Mouse (Mus musculus) limb, embryonic 13.5 days (tissue): ENCODE measurements around the gene Tekt1. TPM values are rescaled to one million over a fixed set of nuclear protein-coding genes. Genes with fewer than 3 reads are reported as not detected.

ENCODE experiments used
- ATAC-seq: fragments of 200-750 bp; cut with Nextera tagmentation; 2 replicates; pipeline ENCODE4 v1.8.0; 2017; ENCODE audit warnings: low read depth, moderate number of reproducible peaks, moderate TSS enrichment; ENCODE audit not compliant: low FRiP score
- H3K27ac ChIP-seq: fragments of 300-500 bp; sonication (generic); 2 replicates; pipeline ENCODE4 v1.5.1; 2015; ENCODE audit warnings: inconsistent platforms, mild to moderate bottlenecking, moderate library complexity
- H3K27me3 ChIP-seq: fragments of 300-500 bp; sonication (generic); 2 replicates; pipeline ENCODE4 v1.6.1; 2015; ENCODE audit warnings: mild to moderate bottlenecking, inconsistent platforms
- H3K36me3 ChIP-seq: fragments of 300-500 bp; sonication (generic); 2 replicates; pipeline ENCODE4 v1.6.1; 2015; ENCODE audit warnings: inconsistent platforms, mild to moderate bottlenecking, moderate library complexity
- H3K4me1 ChIP-seq: fragments of 300-500 bp; sonication (generic); 2 replicates; pipeline ENCODE4 v1.6.1; 2015; ENCODE audit warnings: inconsistent platforms
- H3K4me2 ChIP-seq: fragments of 300-500 bp; sonication (generic); replicated peaks from 2 replicates; pipeline ENCODE4 v1.6.1; 2015; ENCODE audit warnings: inconsistent platforms, mild to moderate bottlenecking, moderate library complexity
- H3K4me3 ChIP-seq: fragments of 300-500 bp; sonication (generic); 2 replicates; pipeline ENCODE4 v1.5.1; 2015; ENCODE audit warnings: moderate library complexity, mild to moderate bottlenecking, inconsistent platforms
- H3K9ac ChIP-seq: fragments of 300-500 bp; sonication (generic); 2 replicates; pipeline ENCODE4 v1.6.1; 2015; ENCODE audit warnings: mild to moderate bottlenecking, inconsistent platforms
- H3K9me3 ChIP-seq: fragments of 300-500 bp; sonication (generic); 2 replicates; pipeline ENCODE4 v1.6.1; 2016; ENCODE audit warnings: inconsistent platforms
- WGBS: fragments of 180-500 bp; shearing (Covaris S2); methylation state at CpG from one replicate; pipeline ENCODE4 v1.1.7; 2015; 5-methylcytosine and 5-hydroxymethylcytosine counted together
- polyA plus RNA-seq: library from polyadenylated mRNA; unstranded; fragments of >200 nt; fragmentation: Nextera tagmentation; extraction: Ambion mirVana; gene quantifications from 2 replicates; pipeline ENCODE4 v1.2.1, GENCODE M21; 2015

Gene Tekt1
- polyA plus RNA-seq, 1 experiment from 2014 or later, result 3.2 TPM

DNA sequence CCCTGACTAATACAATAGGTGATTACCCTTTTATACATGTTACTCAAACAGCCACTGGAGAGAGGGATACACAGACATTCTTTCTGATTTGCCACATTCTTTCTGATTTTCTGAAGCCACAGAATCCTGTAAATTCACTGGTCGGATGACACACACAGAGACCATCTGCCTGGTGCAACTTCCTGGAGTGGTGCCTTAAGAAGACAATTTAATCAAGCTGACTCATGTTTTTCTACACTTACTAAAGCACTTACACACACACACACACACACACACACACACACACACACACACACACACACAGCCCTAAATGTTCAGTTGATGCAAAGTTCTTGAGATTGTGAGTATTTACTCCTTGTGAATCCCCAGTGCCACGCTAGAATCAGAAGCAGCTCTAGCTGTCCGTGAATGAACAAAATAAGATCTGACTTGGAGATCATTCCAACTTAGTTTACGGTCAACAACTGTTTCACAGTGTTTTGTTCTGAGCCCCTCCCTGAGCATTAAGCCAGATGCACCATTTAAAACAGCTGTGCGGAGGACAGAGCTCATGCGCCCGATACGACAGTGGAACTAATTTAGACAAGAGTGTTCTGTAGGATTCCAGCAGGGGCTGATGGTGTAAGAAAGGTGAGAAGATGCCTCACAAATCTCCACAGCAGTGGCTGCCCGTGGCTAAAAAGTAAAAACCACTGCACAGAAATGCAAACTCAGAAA, 29.1 kb downstream of the Tekt1 start:
- WGBS, result 69% methylated on average over 9 of the region's 9 CpGs
- no peak for ATAC-seq
- H3K9ac ChIP-seq, result no peak overlapping the region
- no peaks in the 10 kb centered on the region for H3K9me3 ChIP-seq
- H3K4me3 ChIP-seq, result no peak overlapping the region
- no peaks in the 10 kb centered on the region for H3K36me3 ChIP-seq
- no peaks in the 10 kb centered on the region for H3K4me1 ChIP-seq
- H3K27me3 ChIP-seq, result no peaks in the 10 kb centered on the region
- no peak overlapping the region for H3K4me2 ChIP-seq
- H3K27ac ChIP-seq, result no peak overlapping the region

DNA sequence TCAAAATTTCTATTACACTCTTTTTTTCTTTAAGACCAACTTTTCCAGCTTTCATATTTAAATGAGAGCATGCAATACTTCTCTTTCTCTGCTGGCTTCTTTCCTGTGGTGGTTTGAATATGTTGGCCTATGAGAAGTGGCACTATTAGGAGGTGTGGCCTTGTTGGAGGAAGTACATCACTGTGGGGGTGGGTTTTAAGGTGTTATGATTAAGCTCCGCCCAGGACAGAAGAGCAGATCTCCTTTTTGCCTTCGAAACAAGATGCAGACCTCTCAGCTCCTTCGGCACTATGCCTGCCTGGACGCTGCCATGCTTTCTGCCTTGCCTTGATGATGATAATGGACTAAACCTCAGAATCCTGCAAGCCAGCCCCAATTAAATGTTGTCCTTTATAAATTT, 36.5 kb downstream of the Tekt1 start:
- H3K9ac ChIP-seq, result no peak overlapping the region
- no peak overlapping the region for H3K4me3 ChIP-seq
- no peak overlapping the region for H3K27ac ChIP-seq
- no peak overlapping the region for H3K4me2 ChIP-seq
- H3K9me3 ChIP-seq, result no peaks in the 10 kb centered on the region
- no peaks in the 10 kb centered on the region for H3K27me3 ChIP-seq
- no peaks in the 10 kb centered on the region for H3K4me1 ChIP-seq
- ATAC-seq, result no peak
- no peaks in the 10 kb centered on the region for H3K36me3 ChIP-seq
- 86% methylated on average over 4 of the region's 4 CpGs for WGBS

DNA sequence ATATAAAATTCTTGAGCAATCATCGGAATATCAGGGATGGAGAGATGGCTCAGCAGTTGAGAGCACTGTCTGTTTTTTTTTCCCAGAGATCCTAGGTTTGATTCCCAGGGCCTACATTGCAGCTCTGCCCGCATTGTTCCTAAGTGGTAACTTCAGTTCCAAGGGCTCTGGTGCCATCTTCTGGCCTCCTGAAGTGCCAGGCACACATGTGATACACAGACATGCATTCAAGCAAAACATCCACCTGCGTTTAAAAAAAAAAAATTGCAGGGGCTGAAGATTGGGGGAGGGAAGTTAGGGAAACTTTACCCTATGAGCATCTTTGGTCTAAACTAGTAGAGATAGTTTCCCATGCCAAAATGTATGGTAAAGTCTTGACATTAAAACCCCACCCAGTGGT, 37.8 kb downstream of the Tekt1 start:
- ATAC-seq, result no peak
- WGBS, result 63% methylated on average over 3 of the region's 3 CpGs
- Histone ChIP-seq H3K4me3 (no peak overlapping the region), H3K9ac (no peak overlapping the region), H3K27me3 (no peaks in the 10 kb centered on the region), H3K4me1 (no peaks in the 10 kb centered on the region), H3K9me3 (no peaks in the 10 kb centered on the region), H3K4me2 (no peak overlapping the region), H3K36me3 (no peaks in the 10 kb centered on the region), H3K27ac (no peak overlapping the region)

DNA sequence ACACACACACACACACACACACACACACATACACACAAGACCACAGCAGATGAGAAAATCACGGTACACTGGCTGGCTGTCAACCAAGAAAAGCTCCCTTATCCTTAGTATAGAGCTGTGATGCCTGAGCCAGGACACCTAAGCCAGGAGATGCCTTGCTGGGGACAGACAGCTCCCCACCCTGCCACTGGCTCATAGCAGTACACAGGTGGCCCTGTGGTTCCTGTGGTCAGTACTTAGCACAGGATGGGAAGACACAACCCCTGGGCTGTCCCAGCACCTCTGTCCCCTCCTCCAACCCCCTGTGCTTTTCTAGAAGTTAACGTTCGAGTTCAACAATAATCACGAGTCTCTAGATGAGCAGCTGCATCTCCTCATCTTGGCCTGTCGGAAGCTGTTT, 44.2 kb downstream of the Tekt1 start:
- WGBS, result 79% methylated on average over 5 of the region's 5 CpGs
- ATAC-seq, result no peak

DNA sequence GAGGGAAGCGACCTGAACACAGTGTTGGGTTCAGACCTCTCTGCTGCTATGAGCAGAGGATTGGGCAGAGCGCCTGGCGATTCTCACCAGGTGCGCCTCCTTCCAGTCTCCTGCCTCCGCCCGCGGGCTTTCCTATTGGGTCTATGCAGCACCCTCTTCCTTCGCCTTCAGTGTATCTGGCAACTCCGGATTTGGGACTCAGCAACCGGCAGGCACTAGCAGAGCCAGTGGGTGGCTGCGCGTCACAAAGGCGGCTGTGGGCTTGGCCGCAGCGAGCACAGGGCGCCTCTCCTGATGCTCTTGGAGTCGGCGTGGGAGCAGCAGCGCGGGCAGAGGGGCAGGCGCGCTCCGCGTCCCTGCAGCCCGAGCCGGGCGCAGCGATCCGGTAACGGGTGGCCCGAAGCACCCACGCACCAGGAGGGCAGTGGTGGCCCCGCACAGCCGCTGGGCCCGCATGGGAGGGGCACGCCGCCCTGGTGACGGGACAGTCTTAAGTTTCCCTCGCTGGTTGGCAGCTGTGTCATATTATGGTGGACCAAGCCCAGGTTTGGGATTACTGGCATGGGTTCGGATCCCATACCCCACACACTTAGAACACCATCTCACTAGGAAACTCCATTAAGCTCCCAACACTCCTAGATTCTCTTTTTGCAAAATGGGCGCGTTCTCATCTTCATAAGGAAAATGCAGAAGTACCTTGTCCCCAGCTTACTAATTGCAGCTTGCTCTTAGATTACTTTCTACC, 47.9 kb downstream of the Tekt1 start, which contains the start of gene Fbxo39:
Fbxo39 (plus strand) TSS at position 294 of the 745 bp plus-strand sequence.
- H3K27ac ChIP-seq, result no peak within 1 kb of the TSS
- 8% methylated on average over 42 of the region's 42 CpGs for whole genome bisulfite sequencing
- H3K4me1 ChIP-seq, result peaks cover 4% of the 10 kb centered on the region
- peak within 1 kb of the TSS; percentile 56 for H3K4me2 ChIP-seq
- H3K36me3 ChIP-seq, result no peaks in the 10 kb centered on the region
- H3K4me3 ChIP-seq, result peak within 1 kb of the TSS; percentile 31
- no peaks in the 10 kb centered on the region for H3K9me3 ChIP-seq
- H3K27me3 ChIP-seq, result peaks cover 57% of the 10 kb centered on the region
- no peak for ATAC-seq
- peak within 1 kb of the TSS; percentile 48; the same call in 1 of the 2 replicates for H3K9ac ChIP-seq

More for the DNA sequence above, 44.2 kb downstream of the Tekt1 start:
- Histone ChIP-seq H3K27me3 (peaks cover 48% of the 10 kb centered on the region), H3K27ac (no peak overlapping the region), H3K36me3 (no peaks in the 10 kb centered on the region), H3K9ac (no peak overlapping the region), H3K4me2 (no peak overlapping the region), H3K4me3 (no peak overlapping the region), H3K4me1 (peaks cover 4% of the 10 kb centered on the region), H3K9me3 (no peaks in the 10 kb centered on the region)

DNA sequence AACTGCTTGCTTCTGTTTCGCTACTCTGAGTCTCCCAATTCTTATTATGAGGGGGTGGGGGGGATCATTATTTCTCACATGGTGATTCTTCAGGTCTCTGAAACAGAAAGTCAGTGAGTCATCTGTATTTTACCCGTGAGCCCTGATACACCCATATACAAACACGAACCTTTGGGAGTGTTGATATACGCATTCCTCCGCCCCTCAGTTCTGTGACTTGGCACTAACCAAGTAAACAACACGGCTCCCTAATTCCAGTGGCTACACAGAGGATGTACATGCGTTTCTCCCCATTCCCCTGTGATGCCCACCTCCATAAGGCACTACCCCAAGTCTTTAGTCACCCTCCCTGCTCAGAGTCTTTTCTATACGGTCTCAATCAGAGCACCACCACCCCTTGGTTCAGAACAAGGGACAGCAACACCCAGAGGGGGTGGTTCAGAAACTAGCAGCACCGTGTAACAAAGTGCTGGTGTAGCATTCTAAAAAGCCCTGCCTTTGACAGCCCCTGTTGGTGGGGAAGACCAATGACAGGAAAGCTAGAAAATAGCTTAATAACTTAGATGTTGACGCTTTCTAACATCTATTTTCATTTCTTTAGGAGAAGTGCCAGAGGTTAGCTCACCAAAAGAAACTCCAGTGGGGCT, 50.8 kb downstream of the Tekt1 start:
- ATAC-seq, result no peak
- Histone ChIP-seq H3K27ac (no peak overlapping the region), H3K36me3 (no peaks in the 10 kb centered on the region), H3K4me2 (no peak overlapping the region), H3K27me3 (peaks cover 46% of the 10 kb centered on the region), H3K4me1 (peaks cover 4% of the 10 kb centered on the region), H3K4me3 (no peak overlapping the region), H3K9me3 (no peaks in the 10 kb centered on the region), H3K9ac (no peak overlapping the region)
- 80% methylated on average over 10 of the region's 10 CpGs for WGBS

DNA sequence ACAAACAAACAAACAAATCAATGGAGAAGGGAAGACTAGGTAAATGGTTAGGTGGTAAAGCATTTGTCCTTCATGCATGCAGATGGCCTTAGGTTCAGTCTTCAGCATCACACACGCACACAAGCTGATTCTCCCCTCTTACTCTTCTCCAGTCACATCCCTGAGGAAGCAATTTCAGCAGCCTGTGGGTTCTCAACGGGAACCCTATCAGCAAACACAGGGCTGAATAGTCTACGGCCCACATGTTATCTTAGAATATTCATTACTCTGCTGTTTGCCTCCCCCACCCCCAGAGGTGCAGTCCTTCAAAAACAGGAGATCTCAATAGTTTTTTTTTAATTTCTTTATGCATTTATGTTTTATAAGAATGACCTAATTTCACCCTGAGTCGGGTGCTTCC, 51.8 kb downstream of the Tekt1 start:
- Histone ChIP-seq H3K27ac (no peak overlapping the region), H3K4me2 (no peak overlapping the region), H3K36me3 (no peaks in the 10 kb centered on the region), H3K9me3 (no peaks in the 10 kb centered on the region), H3K4me1 (peaks cover 4% of the 10 kb centered on the region), H3K4me3 (no peak overlapping the region), H3K27me3 (peaks cover 40% of the 10 kb centered on the region), H3K9ac (no peak overlapping the region)
- WGBS, result 81% methylated on average over 4 of the region's 4 CpGs
- no peak for ATAC-seq

DNA sequence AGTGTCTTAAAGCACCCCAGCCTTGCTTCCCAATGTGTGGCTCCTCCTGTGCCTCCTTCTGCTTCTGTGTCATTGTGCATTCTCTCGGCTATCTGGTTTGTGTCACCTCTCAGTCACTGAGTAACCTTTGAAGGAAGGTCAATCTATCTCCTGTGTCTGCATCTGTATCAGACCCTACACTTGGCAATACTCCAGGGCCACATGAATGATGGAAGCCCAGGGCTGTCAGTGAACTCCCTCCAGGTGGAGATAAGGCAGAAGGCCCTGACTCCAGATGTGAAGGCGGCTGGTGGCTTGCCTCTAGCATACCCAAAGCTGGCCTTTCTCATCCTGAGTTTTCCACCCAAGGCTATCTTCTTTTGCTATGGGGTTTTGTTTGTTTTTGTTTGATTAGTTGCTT, 53.3 kb downstream of the Tekt1 start:
- 36% methylated on average over 2 of the region's 2 CpGs for WGBS
- no peak overlapping the region for H3K4me3 ChIP-seq
- H3K27me3 ChIP-seq, result peaks cover 24% of the 10 kb centered on the region
- ATAC-seq, result no peak
- H3K36me3 ChIP-seq, result no peaks in the 10 kb centered on the region
- H3K9me3 ChIP-seq, result no peaks in the 10 kb centered on the region
- H3K4me1 ChIP-seq, result no peaks in the 10 kb centered on the region
- no peak overlapping the region for H3K4me2 ChIP-seq
- no peak overlapping the region for H3K27ac ChIP-seq
- H3K9ac ChIP-seq, result no peak overlapping the region

DNA sequence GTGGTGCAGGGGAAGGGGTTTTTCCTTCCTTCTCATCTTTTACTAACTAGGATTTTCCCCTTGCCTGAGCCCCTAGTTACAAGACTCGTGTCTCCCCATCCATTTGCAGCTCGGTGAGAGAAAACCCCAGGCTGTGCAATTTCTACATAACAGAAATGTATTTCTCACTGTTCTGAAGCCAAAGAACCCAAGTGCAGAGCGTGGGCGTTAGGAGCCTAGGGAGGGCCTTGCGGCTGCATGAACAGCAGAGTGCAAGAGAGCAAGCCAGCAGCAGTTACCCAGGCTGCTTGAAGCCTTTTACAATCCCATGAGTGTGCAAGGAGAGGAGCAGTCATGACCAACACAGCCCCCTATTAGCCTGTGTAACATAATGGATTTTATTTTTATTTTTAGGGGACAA, 54.8 kb downstream of the Tekt1 start:
- no peak overlapping the region for H3K4me2 ChIP-seq
- H3K27ac ChIP-seq, result no peak overlapping the region
- H3K36me3 ChIP-seq, result no peaks in the 10 kb centered on the region
- WGBS, result 85% methylated on average over 5 of the region's 5 CpGs
- no peak overlapping the region for H3K4me3 ChIP-seq
- ATAC-seq, result no peak
- peaks cover 9% of the 10 kb centered on the region for H3K27me3 ChIP-seq
- no peaks in the 10 kb centered on the region for H3K9me3 ChIP-seq
- no peaks in the 10 kb centered on the region for H3K4me1 ChIP-seq
- H3K9ac ChIP-seq, result no peak overlapping the region

DNA sequence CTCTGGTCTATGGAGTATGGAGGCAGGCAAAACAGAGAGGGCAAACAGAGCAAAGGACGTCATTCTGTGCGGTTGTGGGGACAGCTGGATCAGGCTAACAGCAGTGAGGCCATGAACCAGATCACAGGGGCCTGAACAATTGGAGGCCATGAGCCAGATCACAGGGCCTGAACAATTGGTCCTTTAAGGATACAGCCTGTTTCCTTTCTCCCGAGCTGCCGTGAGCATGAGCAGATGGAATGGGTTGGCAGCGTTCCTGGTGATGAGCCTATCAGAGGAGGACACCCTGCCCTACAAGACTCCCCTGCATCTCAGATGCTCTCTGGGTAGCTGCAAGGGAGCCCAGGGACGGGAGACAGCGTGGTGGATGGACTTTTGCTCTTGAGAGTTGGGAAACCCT, 60.0 kb downstream of the Tekt1 start:
- H3K4me2 ChIP-seq, result no peak overlapping the region
- no peaks in the 10 kb centered on the region for H3K27me3 ChIP-seq
- no peaks in the 10 kb centered on the region for H3K4me1 ChIP-seq
- 80% methylated on average over 7 of the region's 7 CpGs for WGBS
- no peaks in the 10 kb centered on the region for H3K9me3 ChIP-seq
- H3K36me3 ChIP-seq, result no peaks in the 10 kb centered on the region
- H3K27ac ChIP-seq, result no peak overlapping the region
- ATAC-seq, result no peak
- H3K4me3 ChIP-seq, result no peak overlapping the region
- no peak overlapping the region for H3K9ac ChIP-seq

DNA sequence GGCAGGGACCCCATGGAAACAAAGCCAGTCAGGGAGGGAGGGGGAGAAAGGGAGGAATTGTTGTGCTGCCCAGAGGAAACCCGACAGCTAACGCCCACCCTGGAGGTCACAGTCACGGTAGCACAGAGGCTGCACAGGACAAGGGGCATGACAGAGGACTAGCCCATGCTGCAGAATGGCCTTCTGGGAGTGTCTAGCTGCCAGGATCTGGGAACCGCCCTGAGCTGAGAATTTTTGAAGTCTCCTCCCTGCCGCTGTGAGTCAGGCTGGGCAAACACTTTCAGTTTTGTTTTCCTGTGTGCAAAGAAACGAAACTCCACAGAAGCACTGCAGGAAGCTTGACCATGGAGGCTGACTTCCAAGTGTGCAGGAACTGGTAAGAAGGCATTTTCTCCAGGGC, 60.9 kb downstream of the Tekt1 start, which contains the start of gene Xaf1:
Xaf1 (plus strand) TSS at position 296 of the 400 bp plus-strand sequence.
- Histone ChIP-seq H3K9me3 (no peaks in the 10 kb centered on the region), H3K9ac (no peak within 1 kb of the TSS), H3K27me3 (no peaks in the 10 kb centered on the region), H3K4me3 (no peak within 1 kb of the TSS), H3K4me2 (no peak within 1 kb of the TSS), H3K4me1 (no peaks in the 10 kb centered on the region), H3K27ac (no peak within 1 kb of the TSS), H3K36me3 (no peaks in the 10 kb centered on the region)
- 32% methylated on average over 6 of the region's 6 CpGs for WGBS
- ATAC-seq, result no peak
